ENCODE assay signal across 12 mouse cellular contexts in genomic region chr10:118411377-118411776, GRCm38 (mm10). TPM values are rescaled to one million over a fixed set of nuclear protein-coding genes. Genes with fewer than 3 reads are reported as not detected.
DNase-seq lines count a peak whose midpoint lies in the region; TF ChIP-seq lines count a peak whose summit lies in the region.
"Had no signal": no experiment of that assay in that cellular context is flagged by ENCODE, and none has a peak within 500 bp of the region (broad histone marks: within the 10 kb centered on the region; RNA-seq: fewer than 3 reads in every experiment).

No protein-coding gene starts in this region.

- dilution Hi-C loops in CH12.LX (cut with MboI; ENCODE audit: extremely low pct_ligation_motif_present, extremely low pct_unique_long_range_greater_than_20kb, low sequenced_read_pairs) = no loop called here

- no peaks in the 10 kb centered on the region for H3K79me2 ChIP-seq in CH12.LX (replicated peaks; ENCODE audit: control insufficient read depth, extremely low read depth, insufficient read depth, poor library complexity, severe bottlenecking)

- no peak overlapping the region for H3K4me3 ChIP-seq in layer of hippocampus, adult 2 months
- no peak overlapping the region for H3K4me3 ChIP-seq in CH12.LX (replicated peaks in 1 of 3; ENCODE audit: low read depth in 2 of 3, low read length in 2 of 3, poor library complexity in 1 of 3)
- H3K4me3 ChIP-seq: heart, embryonic 13.5 days; kidney, embryonic 15.5 days; limb, embryonic 12.5 days had no signal

- H3K4me1 ChIP-seq in CH12.LX (ENCODE audit: control insufficient read depth in 1 of 2, insufficient read depth in 2 of 2) = peaks cover 0 to 12% of the 10 kb centered on the region in 2 experiments; a peak in 2 of 4 replicates
- H3K4me1 ChIP-seq: heart, embryonic 13.5 days; kidney, embryonic 15.5 days; limb, embryonic 12.5 days had no signal

- H3K4me2 ChIP-seq in CH12.LX (ENCODE audit: insufficient read depth, low read depth, poor library complexity, severe bottlenecking) = no peak overlapping the region
- H3K4me2 ChIP-seq: heart, embryonic 13.5 days; kidney, embryonic 15.5 days; limb, embryonic 12.5 days had no signal

- H3K9me3 ChIP-seq in CH12.LX (replicated peaks; ENCODE audit: low read length) = no peaks in the 10 kb centered on the region
- H3K9me3 ChIP-seq: heart, embryonic 13.5 days; kidney, embryonic 15.5 days; limb, embryonic 12.5 days had no signal

- TF ChIP-seq EP300 in CH12.LX (IDR thresholded peaks at IDR 0.05; ENCODE audit: low read length) = no peak

- TF ChIP-seq CTCF in layer of hippocampus, adult 2 months (conservative IDR thresholded peaks at IDR 0.05) = peak; percentile 38
- peak in 1 of 2 experiments; percentile 68; a peak in 3 of 4 replicates for TF ChIP-seq CTCF in CH12.LX (conservative IDR thresholded peaks at IDR 0.05 in 1 of 2, IDR thresholded peaks at IDR 0.05 in 1 of 2; ENCODE audit: low read depth in 2 of 2, low read length in 2 of 2)

- no peak overlapping the region for H3K27ac ChIP-seq in layer of hippocampus, adult 2 months
- H3K27ac ChIP-seq in CH12.LX (ENCODE audit: insufficient read depth, low read depth) = no peak overlapping the region
- H3K27ac ChIP-seq: heart, embryonic 13.5 days; kidney, embryonic 15.5 days; limb, embryonic 12.5 days had no signal

- TF ChIP-seq POLR2A in CH12.LX (IDR thresholded peaks at IDR 0.05; ENCODE audit: low read depth, low read length) = no peak

- H3K9ac ChIP-seq in CH12.LX (ENCODE audit: insufficient read depth, low read depth) = no peak overlapping the region
- H3K9ac ChIP-seq: heart, embryonic 13.5 days; kidney, embryonic 15.5 days; limb, embryonic 12.5 days had no signal

- no peak for DNase-seq in layer of hippocampus, adult 2 months (ENCODE audit: low spot score in 2 of 2)
- DNase-seq in layer of hippocampus, adult 11-12 months (ENCODE audit: low spot score) = no peak
- DNase-seq in 416B (ENCODE audit: low read depth) = peak; percentile 54
- peak; percentile 40 for DNase-seq in CH12.LX (ENCODE audit: extremely low read depth)
- peak; percentile 45 for DNase-seq in induced T-regulatory cell, adult 2 months (ENCODE audit: low read depth)
- no peak for DNase-seq in adrenal gland, postnatal 25 days
- DNase-seq in ovary, postnatal 14 days (ENCODE audit: low spot score) = no peak
- DNase-seq: cerebellum, adult 11-12 months had no signal

- in situ Hi-C loops in CH12.LX (cut with MboI; ENCODE audit: low pct_ligation_motif_present, low pct_unique_long_range_greater_than_20kb, low sequenced_read_pairs) = no loop called here

- no peaks in the 10 kb centered on the region for H3K27me3 ChIP-seq in CH12.LX (replicated peaks)
- H3K27me3 ChIP-seq: heart, embryonic 13.5 days; kidney, embryonic 15.5 days; limb, embryonic 12.5 days had no signal

- H3K36me3 ChIP-seq in CH12.LX (replicated peaks in 1 of 2; ENCODE audit: control insufficient read depth in 1 of 2, insufficient read depth in 1 of 2, low read length in 1 of 2) = no peaks in the 10 kb centered on the region
- H3K36me3 ChIP-seq: heart, embryonic 13.5 days; kidney, embryonic 15.5 days; limb, embryonic 12.5 days had no signal

- peak; percentile 55 for TF ChIP-seq RAD21 in CH12.LX (IDR thresholded peaks at IDR 0.05; ENCODE audit: low read depth, low read length)

TF ChIP-seq in CH12.LX, 34 proteins besides CTCF, POLR2A, EP300 and RAD21:
- no peak for TF ChIP-seq CHD1 (IDR thresholded peaks at IDR 0.05; ENCODE audit: low read depth, low read length)
- peak; percentile 60 for TF ChIP-seq SMC3 (IDR thresholded peaks at IDR 0.05; ENCODE audit: low read depth, low read length)

RNA-seq across cellular contexts. Expression of gene Ifng, which starts 29.5 kb away (rescaled TPM):
- total RNA-seq in layer of hippocampus, adult 2 months (2021) = not detected
- not detected in 2 replicates for total RNA-seq in CH12.LX (2012; rRNA removed)
- total RNA-seq in CH12.LX (2014; rRNA removed) = 0.27 TPM in 1 of 2 replicates, not detected in the other
- polyA plus RNA-seq in CH12.LX (2012; ENCODE audit: insufficient read length, low read depth) = not detected in 2 replicates
- not detected in 2 replicates for total RNA-seq in adrenal gland, postnatal 25 days (2021)
- polyA plus RNA-seq: heart, embryonic 13.5 days; kidney, embryonic 15.5 days; limb, embryonic 12.5 days; midbrain, embryonic 16.5 days had no signal

RNA-seq across cellular contexts. Expression of gene Gm9049, which starts 57.5 kb away (rescaled TPM):
- total RNA-seq in layer of hippocampus, adult 2 months (2021) = not detected
- total RNA-seq in CH12.LX (2012; rRNA removed) (0.08 and 0.13 TPM in 2 replicates), CH12.LX (2014; rRNA removed) (0.27 and 0.34 TPM in 2 replicates)
- not detected in 2 replicates for polyA plus RNA-seq in CH12.LX (2012; ENCODE audit: insufficient read length, low read depth)
- total RNA-seq in adrenal gland, postnatal 25 days (2021) = not detected in 2 replicates
- polyA plus RNA-seq: limb, embryonic 12.5 days; midbrain, embryonic 16.5 days had no signal

Comparison
In these comparisons a context has a peak if more than half of its experiments do, and no peak if none do; other contexts are left out.
1. DNase-seq: peak in 416B (single experiment), CH12.LX (single experiment) and induced T-regulatory cell, adult 2 months (single experiment); none in layer of hippocampus, adult 2 months (0 of 2), layer of hippocampus, adult 11-12 months (single experiment), adrenal gland, postnatal 25 days (single experiment) and ovary, postnatal 14 days (single experiment).